Comparison of ENCODE assay signal across 14 mouse cellular contexts in the genomic region with DNA sequence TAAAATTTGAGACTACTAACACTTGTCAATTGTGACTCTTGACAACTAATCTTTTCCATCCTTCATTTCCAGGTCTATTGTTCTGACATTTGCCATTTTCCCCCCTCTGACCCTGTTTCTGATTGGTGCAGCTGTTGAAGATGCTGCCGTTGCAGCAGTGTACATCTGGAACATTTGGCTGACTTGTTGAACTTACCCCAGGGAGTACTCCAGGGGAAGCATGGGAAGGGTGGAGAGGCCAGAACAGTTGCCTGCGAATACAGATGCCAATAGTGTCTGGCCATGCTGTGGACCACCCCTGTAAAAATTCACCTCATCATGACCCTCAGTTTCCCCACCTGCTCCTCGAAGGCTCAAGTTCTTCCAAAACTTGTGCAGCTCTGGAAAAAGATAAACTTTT. TPM values are rescaled to one million over a fixed set of nuclear protein-coding genes. Genes with fewer than 3 reads are reported as not detected.
A peak's percentile ranks its signal among the peaks of the same experiment; 100 is the strongest.
DNase-seq lines count a peak whose midpoint lies in the region; ATAC-seq and TF ChIP-seq lines count a peak whose summit lies in the region.
"Had no signal": no experiment of that assay in that cellular context is flagged by ENCODE, and none has a peak within 500 bp of the region (broad histone marks: within the 10 kb centered on the region; RNA-seq: fewer than 3 reads in every experiment).

No protein-coding gene starts in this region.

- TF ChIP-seq CTCF in lung, postnatal 0 days (IDR thresholded peaks at IDR 0.05), result no peak

- ATAC-seq in heart, embryonic 11.5 days (replicated peaks; ENCODE audit: insufficient number of reproducible peaks, low FRiP score, low TSS enrichment), result no peak
- no peak for ATAC-seq in limb, embryonic 13.5 days (ENCODE audit: low FRiP score, low read depth)
- no peak for ATAC-seq in lung, postnatal 0 days
- ATAC-seq in megakaryocyte-erythroid progenitor cell, adult 5-6 weeks (replicated peaks; ENCODE audit: low FRiP score, low TSS enrichment, poor library complexity, severe bottlenecking), result no peak

- TF ChIP-seq EP300 in lung, postnatal 0 days (IDR thresholded peaks at IDR 0.05), result no peak

- no peaks in the 10 kb centered on the region; the same call in 1 of the 2 replicates for H3K27me3 ChIP-seq in heart, embryonic 11.5 days (ENCODE audit: control insufficient read depth, insufficient read depth, low read length)
- peaks cover 43% of the 10 kb centered on the region for H3K27me3 ChIP-seq in limb, embryonic 13.5 days
- H3K27me3 ChIP-seq in lung, postnatal 0 days (replicated peaks; ENCODE audit: insufficient read depth, low read length), result no peaks in the 10 kb centered on the region

- H3K36me3 ChIP-seq in heart, embryonic 11.5 days (ENCODE audit: control insufficient read depth, insufficient read depth, low read length), result no peaks in the 10 kb centered on the region
- no peaks in the 10 kb centered on the region for H3K36me3 ChIP-seq in limb, embryonic 13.5 days
- no peaks in the 10 kb centered on the region for H3K36me3 ChIP-seq in lung, postnatal 0 days (ENCODE audit: insufficient read depth, low read length)
- H3K36me3 ChIP-seq: liver, embryonic 15.5 days had no signal

- no peak overlapping the region for H3K4me3 ChIP-seq in heart, embryonic 11.5 days (ENCODE audit: low read depth, low read length)
- H3K4me3 ChIP-seq in limb, embryonic 13.5 days, result no peak overlapping the region
- H3K4me3 ChIP-seq in lung, postnatal 0 days (ENCODE audit: low read depth, low read length), result no peak overlapping the region

- H3K9ac ChIP-seq in heart, embryonic 11.5 days (ENCODE audit: low read depth, low read length), result no peak overlapping the region
- no peak overlapping the region for H3K9ac ChIP-seq in limb, embryonic 13.5 days
- H3K9ac ChIP-seq in lung, postnatal 0 days (replicated peaks; ENCODE audit: low read depth), result no peak overlapping the region
- H3K9ac ChIP-seq: liver, embryonic 15.5 days had no signal

- WGBS in heart, embryonic 11.5 days (ENCODE audit: insufficient replicate concordance), result 54% methylated on average over 3 of the region's 3 CpGs
- WGBS in limb, embryonic 13.5 days, result 41% methylated on average over 3 of the region's 3 CpGs
- 48% methylated on average over 3 of the region's 3 CpGs for WGBS in lung, postnatal 0 days

- H3K4me2 ChIP-seq in heart, embryonic 11.5 days, result no peak overlapping the region
- H3K4me2 ChIP-seq in limb, embryonic 13.5 days (replicated peaks), result peak overlapping the region; percentile 84
- H3K4me2 ChIP-seq in lung, postnatal 0 days (replicated peaks; ENCODE audit: low read depth, low read length), result no peak overlapping the region

- DNase-seq in heart, adult 18-20 months, result peak; percentile 48 to 60
- DNase-seq in embryo, embryonic 11 days, result peak; percentile 10
- DNase-seq in heart, adult 8-10 months (ENCODE audit: low spot score), result peak; percentile 39
- DNase-seq in lung, postnatal 0 days (ENCODE audit: low spot score), result no peak
- no peak for DNase-seq in adrenal gland, postnatal 25 days
- DNase-seq: B cell, adult 2 months; cerebellum, adult 11 months; kidney, postnatal 14 days; right cerebral cortex, postnatal 4 days had no signal

- H3K9me3 ChIP-seq in heart, embryonic 11.5 days (replicated peaks; ENCODE audit: control insufficient read depth, low read length), result no peaks in the 10 kb centered on the region
- H3K9me3 ChIP-seq in limb, embryonic 13.5 days, result no peaks in the 10 kb centered on the region
- H3K9me3 ChIP-seq in lung, postnatal 0 days (ENCODE audit: low read length), result no peaks in the 10 kb centered on the region
- H3K9me3 ChIP-seq: liver, embryonic 15.5 days; megakaryocyte, embryonic 14.5 days had no signal

- H3K27ac ChIP-seq in heart, embryonic 11.5 days (ENCODE audit: low read depth, low read length), result no peak overlapping the region
- H3K27ac ChIP-seq in limb, embryonic 13.5 days, result no peak overlapping the region
- no peak overlapping the region for H3K27ac ChIP-seq in lung, postnatal 0 days (ENCODE audit: low read length)
- H3K27ac ChIP-seq: liver, embryonic 15.5 days had no signal

- no peaks in the 10 kb centered on the region for H3K4me1 ChIP-seq in heart, embryonic 11.5 days (ENCODE audit: control insufficient read depth, insufficient read depth, low read length)
- H3K4me1 ChIP-seq in limb, embryonic 13.5 days, result no peaks in the 10 kb centered on the region
- H3K4me1 ChIP-seq in lung, postnatal 0 days (ENCODE audit: insufficient read depth, low read depth, low read length), result no peaks in the 10 kb centered on the region
- H3K4me1 ChIP-seq: liver, embryonic 15.5 days had no signal

RNA-seq across cellular contexts. Expression of a gene that starts 1.0 kb away (rescaled TPM):
- 1 to 10 TPM; 1.6 to 1.9 TPM for total RNA-seq in heart, adult 18-20 months (2021)
- polyA plus RNA-seq in heart, embryonic 11.5 days (2014; fragmentation: Nextera tagmentation; extraction: Ambion mirVana), result 1.4 and 1.9 TPM in 2 replicates
- total RNA-seq in heart, adult 8-10 months (2022), result 1 to 10 TPM in 3 of 4 experiments, under 1 TPM in 1; 0.94 to 2.1 (median 1.5) TPM
- polyA plus RNA-seq in limb, embryonic 13.5 days (2015; fragmentation: Nextera tagmentation; extraction: Ambion mirVana), result 2.7 and 2.8 TPM in 2 replicates
- polyA plus RNA-seq in lung, postnatal 0 days (2015; fragmentation: Nextera tagmentation; extraction: Ambion mirVana), result 0.93 and 0.95 TPM in 2 replicates
- 1.6 and 2.2 TPM in 2 replicates for total RNA-seq in megakaryocyte-erythroid progenitor cell, adult 5-6 weeks (2014; fragmentation: Nextera tagmentation)
- total RNA-seq in megakaryocyte-erythroid progenitor cell, adult 5-6 weeks (2017), result 2.3 and 2.7 TPM in 2 replicates
- 6.7 and 8.0 TPM in 2 replicates for total RNA-seq in adrenal gland, postnatal 25 days (2021)

Comparison
In these comparisons a context has a peak if more than half of its experiments do, and no peak if none do; other contexts are left out.
1. DNase-seq: peak in heart, adult 18-20 months (2 of 2), embryo, embryonic 11 days (single experiment) and heart, adult 8-10 months (single experiment); none in lung, postnatal 0 days (single experiment) and adrenal gland, postnatal 25 days (single experiment).